Mouse (Mus musculus): ENCODE data around the gene Gm10134. TPM values are rescaled to one million over a fixed set of nuclear protein-coding genes. Genes with fewer than 3 reads are reported as not detected.

Gm10134 gene
- total and polyA plus RNA-seq, 2 experiments from 2014 or later, result 0.49 TPM; not detected in 1

DNA sequence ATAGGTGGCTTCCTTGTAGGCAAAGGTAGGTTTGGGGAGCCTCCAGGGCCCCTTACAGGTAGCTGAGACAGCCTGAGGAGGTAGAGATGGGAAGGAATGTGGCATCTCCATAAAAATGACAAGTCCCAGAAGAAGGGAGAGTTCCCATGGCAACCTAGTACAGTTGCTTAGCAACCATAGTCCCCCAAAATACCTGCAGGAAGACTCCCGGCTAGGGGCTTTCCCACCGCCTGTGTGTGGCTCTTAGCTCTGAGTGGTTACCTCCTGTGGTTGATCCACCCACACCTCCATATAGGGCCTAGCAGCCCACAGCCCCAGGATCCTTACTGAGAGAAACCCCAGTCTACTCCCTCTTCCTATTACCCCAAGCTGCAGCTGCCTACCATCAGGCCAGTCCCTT, 12.3 kb downstream of the Gm10134 start:
- Histone ChIP-seq H3K9ac (replicated peaks; ENCODE audit: low read depth, low read length) (no peak overlapping the region), H3K4me3 (ENCODE audit: low read depth, low read length) (no peak overlapping the region), H3K27ac (ENCODE audit: low read depth) (no peak overlapping the region), H3K4me1 (ENCODE audit: control insufficient read depth, insufficient read depth) (peaks cover 19% of the 10 kb centered on the region), H3K36me3 (replicated peaks; ENCODE audit: control insufficient read depth, insufficient read depth, low read length) (no peaks in the 10 kb centered on the region), H3K9me3 (replicated peaks; ENCODE audit: control insufficient read depth, low read length) (no peaks in the 10 kb centered on the region), H3K27me3 (ENCODE audit: control insufficient read depth, insufficient read depth, low read length) (no peaks in the 10 kb centered on the region), H3K4me2 (ENCODE audit: low read depth, low read length) (no peak overlapping the region)
- ATAC-seq (ENCODE audit: insufficient read depth, low read depth), result no peak
- WGBS, result 62% methylated on average over 2 of the region's 2 CpGs
- DNase-seq (ENCODE audit: low spot score), result no peak
- TF ChIP-seq EP300 (IDR thresholded peaks at IDR 0.05; ENCODE audit: low read depth) (no peak), CTCF (IDR thresholded peaks at IDR 0.05; ENCODE audit: low read depth) (no peak)

- Histone ChIP-seq H3K27me3 (ENCODE audit: control insufficient read depth, insufficient read depth, low read length) (no peaks in the 10 kb centered on the region), H3K4me2 (ENCODE audit: low read depth, low read length) (no peak overlapping the region), H3K9ac (replicated peaks; ENCODE audit: low read depth, low read length) (no peak overlapping the region), H3K4me3 (ENCODE audit: low read depth, low read length) (no peak overlapping the region), H3K4me1 (ENCODE audit: control insufficient read depth, insufficient read depth) (peaks cover 14% of the 10 kb centered on the region), H3K27ac (ENCODE audit: low read depth) (no peak overlapping the region), H3K36me3 (replicated peaks; ENCODE audit: control insufficient read depth, insufficient read depth, low read length) (no peaks in the 10 kb centered on the region), H3K9me3 (replicated peaks; ENCODE audit: control insufficient read depth, low read length) (no peaks in the 10 kb centered on the region)
- 75% methylated on average over 5 of the region's 5 CpGs for WGBS
- ATAC-seq (ENCODE audit: insufficient read depth, low read depth), result no peak
- TF ChIP-seq EP300 (IDR thresholded peaks at IDR 0.05; ENCODE audit: low read depth), result no peak
- no peak for TF ChIP-seq CTCF (IDR thresholded peaks at IDR 0.05; ENCODE audit: low read depth)
- no peak for DNase-seq (ENCODE audit: low spot score)
These were observed 14.7 kb downstream of the Gm10134 start for GRCm38 (mm10) chr2:28520581-28520980.

- Histone ChIP-seq H3K4me1 (ENCODE audit: control insufficient read depth, insufficient read depth) (peaks cover 20% of the 10 kb centered on the region), H3K9me3 (replicated peaks; ENCODE audit: control insufficient read depth, low read length) (no peaks in the 10 kb centered on the region), H3K27ac (ENCODE audit: low read depth) (no peak overlapping the region), H3K36me3 (replicated peaks; ENCODE audit: control insufficient read depth, insufficient read depth, low read length) (no peaks in the 10 kb centered on the region), H3K9ac (replicated peaks; ENCODE audit: low read depth, low read length) (no peak overlapping the region), H3K27me3 (ENCODE audit: control insufficient read depth, insufficient read depth, low read length) (no peaks in the 10 kb centered on the region), H3K4me2 (ENCODE audit: low read depth, low read length) (no peak overlapping the region), H3K4me3 (ENCODE audit: low read depth, low read length) (no peak overlapping the region)
- DNase-seq (ENCODE audit: low spot score) (no peak), ATAC-seq (ENCODE audit: insufficient read depth, low read depth) (no peak)
- TF ChIP-seq EP300 (IDR thresholded peaks at IDR 0.05; ENCODE audit: low read depth) (no peak), CTCF (IDR thresholded peaks at IDR 0.05; ENCODE audit: low read depth) (no peak)
- WGBS, result 81% methylated on average over 6 of the region's 6 CpGs
These were observed 15.8 kb downstream of the Gm10134 start for GRCm38 (mm10) chr2:28521571-28522151.

- H3K36me3 ChIP-seq (replicated peaks; ENCODE audit: control insufficient read depth, insufficient read depth, low read length), result no peaks in the 10 kb centered on the region
- H3K4me3 ChIP-seq (ENCODE audit: low read depth, low read length), result no peak overlapping the region
- ATAC-seq (ENCODE audit: insufficient read depth, low read depth) (no peak), DNase-seq (ENCODE audit: low spot score) (no peak)
- no peaks in the 10 kb centered on the region for H3K9me3 ChIP-seq (replicated peaks; ENCODE audit: control insufficient read depth, low read length)
- H3K4me2 ChIP-seq (ENCODE audit: low read depth, low read length), result no peak overlapping the region
- no peak overlapping the region for H3K9ac ChIP-seq (replicated peaks; ENCODE audit: low read depth, low read length)
- TF ChIP-seq EP300 (IDR thresholded peaks at IDR 0.05; ENCODE audit: low read depth) (no peak), CTCF (IDR thresholded peaks at IDR 0.05; ENCODE audit: low read depth) (no peak)
- no peaks in the 10 kb centered on the region for H3K27me3 ChIP-seq (ENCODE audit: control insufficient read depth, insufficient read depth, low read length)
- no peak overlapping the region for H3K27ac ChIP-seq (ENCODE audit: low read depth)
- WGBS, result 86% methylated on average over 4 of the region's 4 CpGs
- H3K4me1 ChIP-seq (ENCODE audit: control insufficient read depth, insufficient read depth), result peaks cover 19% of the 10 kb centered on the region
These were observed 16.3 kb downstream of the Gm10134 start for GRCm38 (mm10) chr2:28522166-28522565.

GRCm38 (mm10) chr2:28523643-28524117, 17.8 kb downstream of the Gm10134 start:
- 5% methylated on average over 5 of the region's 5 CpGs for WGBS
- no peaks in the 10 kb centered on the region for H3K9me3 ChIP-seq (replicated peaks; ENCODE audit: control insufficient read depth, low read length)
- peak; percentile 89 for ATAC-seq (ENCODE audit: insufficient read depth, low read depth)
- peak; percentile 92 for DNase-seq (ENCODE audit: low spot score)
- peaks cover 13% of the 10 kb centered on the region for H3K4me1 ChIP-seq (ENCODE audit: control insufficient read depth, insufficient read depth)
- peak overlapping the region; percentile 54 for H3K27ac ChIP-seq (ENCODE audit: low read depth)
- H3K4me3 ChIP-seq (ENCODE audit: low read depth, low read length), result no peak overlapping the region
- TF ChIP-seq CTCF (IDR thresholded peaks at IDR 0.05; ENCODE audit: low read depth) (no peak), EP300 (IDR thresholded peaks at IDR 0.05; ENCODE audit: low read depth) (no peak; the same call in 1 of the 2 replicates)
- H3K36me3 ChIP-seq (replicated peaks; ENCODE audit: control insufficient read depth, insufficient read depth, low read length), result no peaks in the 10 kb centered on the region
- H3K9ac ChIP-seq (replicated peaks; ENCODE audit: low read depth, low read length), result no peak overlapping the region
- H3K27me3 ChIP-seq (ENCODE audit: control insufficient read depth, insufficient read depth, low read length), result no peaks in the 10 kb centered on the region
- H3K4me2 ChIP-seq (ENCODE audit: low read depth, low read length), result no peak overlapping the region

DNA sequence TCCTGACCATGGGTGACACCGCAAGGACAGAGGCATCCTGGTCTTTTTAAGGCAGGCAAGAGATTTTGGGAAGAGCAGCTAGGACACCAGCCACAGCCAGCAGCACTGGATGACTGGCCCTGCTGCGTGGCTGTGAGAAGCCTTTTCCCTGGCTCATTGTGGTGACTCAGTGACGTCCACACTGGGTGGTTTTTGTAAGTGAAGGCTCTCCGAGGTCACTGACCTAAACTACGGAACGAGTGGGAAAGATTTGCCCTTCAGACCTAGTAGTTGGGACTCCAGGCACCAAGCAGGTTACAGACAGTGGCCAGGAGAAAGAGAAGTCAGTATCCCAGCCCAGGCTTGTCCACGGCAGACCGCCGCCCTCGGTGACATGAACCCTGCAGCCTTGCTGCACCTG, 18.5 kb downstream of the Gm10134 start:
- Histone ChIP-seq H3K4me1 (ENCODE audit: control insufficient read depth, insufficient read depth) (peaks cover 14% of the 10 kb centered on the region), H3K27me3 (ENCODE audit: control insufficient read depth, insufficient read depth, low read length) (no peaks in the 10 kb centered on the region), H3K4me2 (ENCODE audit: low read depth, low read length) (no peak overlapping the region), H3K4me3 (ENCODE audit: low read depth, low read length) (no peak overlapping the region), H3K36me3 (replicated peaks; ENCODE audit: control insufficient read depth, insufficient read depth, low read length) (no peaks in the 10 kb centered on the region), H3K9ac (replicated peaks; ENCODE audit: low read depth, low read length) (no peak overlapping the region), H3K9me3 (replicated peaks; ENCODE audit: control insufficient read depth, low read length) (no peaks in the 10 kb centered on the region), H3K27ac (ENCODE audit: low read depth) (peak overlapping the region; percentile 74)
- no peak for ATAC-seq (ENCODE audit: insufficient read depth, low read depth)
- TF ChIP-seq CTCF (IDR thresholded peaks at IDR 0.05; ENCODE audit: low read depth) (no peak), EP300 (IDR thresholded peaks at IDR 0.05; ENCODE audit: low read depth) (no peak)
- 84% methylated on average over 10 of the region's 10 CpGs for whole genome bisulfite sequencing
- no peak for DNase-seq (ENCODE audit: low spot score)

All from heart, postnatal 0 days (tissue).